Mouse (Mus musculus): ENCODE measurements at regions not wholly inside any gene's neighbourhood (a gene's known extent, or its start where the extent isn't known, plus 50 kb on each side); places are given as distances from the start of the nearest gene placed in this dataset.

GRCm38 (mm10) chr15:88033725-88034124, 489.6 kb downstream of the Fam19a5 start:
- in situ Hi-C loops (cut with MboI; ENCODE audit: unreplicated experiment in 2 of 2): no loop called here

- in situ Hi-C loops (cut with MboI; ENCODE audit: unreplicated experiment in 2 of 2): no loop called here
Measured at GRCm38 (mm10) chr15:88035486-88035885, 491.4 kb downstream of the Fam19a5 start.

GRCm38 (mm10) chr15:88036146-88037000, 492.3 kb downstream of the Fam19a5 start:
- in situ Hi-C loops (cut with MboI; ENCODE audit: unreplicated experiment in 2 of 2): no loop called here

GRCm38 (mm10) chr15:88037606-88038005, 493.5 kb downstream of the Fam19a5 start:
- in situ Hi-C loops (cut with MboI; ENCODE audit: unreplicated experiment in 2 of 2): no loop called here

GRCm38 (mm10) chr15:88042821-88043220, 498.7 kb downstream of the Fam19a5 start:
- in situ Hi-C loops (cut with MboI; ENCODE audit: unreplicated experiment in 2 of 2): no loop called here

- in situ Hi-C loops (cut with MboI; ENCODE audit: unreplicated experiment in 2 of 2): no loop called here
Measured at GRCm38 (mm10) chr15:88058071-88058470, 514.0 kb downstream of the Fam19a5 start.

- in situ Hi-C loops (cut with MboI; ENCODE audit: unreplicated experiment in 2 of 2): no loop called here
Measured at GRCm38 (mm10) chr15:88060935-88061334, 516.8 kb downstream of the Fam19a5 start.

- in situ Hi-C loops (cut with MboI; ENCODE audit: unreplicated experiment in 2 of 2): no loop called here
Measured at GRCm38 (mm10) chr15:88063041-88063440, 518.9 kb downstream of the Fam19a5 start.

- in situ Hi-C loops (cut with MboI; ENCODE audit: unreplicated experiment in 2 of 2): no loop called here
Measured at GRCm38 (mm10) chr15:88068476-88068875, 524.4 kb downstream of the Fam19a5 start.

GRCm38 (mm10) chr15:88072676-88073075, 527.4 kb upstream of the Zdhhc25 start:
- in situ Hi-C loops (cut with MboI; ENCODE audit: unreplicated experiment in 2 of 2): no loop called here

- in situ Hi-C loops (cut with MboI; ENCODE audit: unreplicated experiment in 2 of 2): no loop called here
Measured at GRCm38 (mm10) chr15:88083911-88084310, 516.2 kb upstream of the Zdhhc25 start.

- in situ Hi-C loops (cut with MboI; ENCODE audit: unreplicated experiment in 2 of 2): no loop called here
Measured at GRCm38 (mm10) chr15:88085631-88086030, 514.5 kb upstream of the Zdhhc25 start.

GRCm38 (mm10) chr15:88089486-88089885, 510.6 kb upstream of the Zdhhc25 start:
- in situ Hi-C loops (cut with MboI; ENCODE audit: unreplicated experiment in 2 of 2): no loop called here

GRCm38 (mm10) chr15:88091390-88091789, 508.7 kb upstream of the Zdhhc25 start:
- in situ Hi-C loops (cut with MboI; ENCODE audit: unreplicated experiment in 2 of 2): no loop called here

GRCm38 (mm10) chr15:88120376-88120775, 479.7 kb upstream of the Zdhhc25 start:
- in situ Hi-C loops (cut with MboI; ENCODE audit: unreplicated experiment in 2 of 2): no loop called here

GRCm38 (mm10) chr15:88123907-88124523, 476.1 kb upstream of the Zdhhc25 start:
- in situ Hi-C loops (cut with MboI; ENCODE audit: unreplicated experiment in 2 of 2): no loop called here

- in situ Hi-C loops (cut with MboI; ENCODE audit: unreplicated experiment in 2 of 2): loop anchor here (5.0 to 10.0 kb wide), 2 partner anchors 101 to 509 kb away; no protein-coding TSS in a partner anchor
Measured at GRCm38 (mm10) chr15:88146118-88146517, 454.0 kb upstream of the Zdhhc25 start.

GRCm38 (mm10) chr15:88151199-88151598, 448.9 kb upstream of the Zdhhc25 start:
- in situ Hi-C loops (cut with MboI; ENCODE audit: unreplicated experiment in 2 of 2): no loop called here

- in situ Hi-C loops (cut with MboI; ENCODE audit: unreplicated experiment in 2 of 2): no loop called here
Measured at GRCm38 (mm10) chr15:88159618-88160170, 440.4 kb upstream of the Zdhhc25 start.

- in situ Hi-C loops (cut with MboI; ENCODE audit: unreplicated experiment in 2 of 2): no loop called here
Measured at GRCm38 (mm10) chr15:88160291-88160690, 439.8 kb upstream of the Zdhhc25 start.

GRCm38 (mm10) chr15:88163438-88163837, 436.7 kb upstream of the Zdhhc25 start:
- in situ Hi-C loops (cut with MboI; ENCODE audit: unreplicated experiment in 2 of 2): no loop called here

- in situ Hi-C loops (cut with MboI; ENCODE audit: unreplicated experiment in 2 of 2): no loop called here
Measured at GRCm38 (mm10) chr15:88174326-88174725, 425.8 kb upstream of the Zdhhc25 start.

Data from v-Abl transformed pro-B cells (cell line).